Comparison of ENCODE assay signal across 14 mouse cellular contexts in the genomic region with DNA sequence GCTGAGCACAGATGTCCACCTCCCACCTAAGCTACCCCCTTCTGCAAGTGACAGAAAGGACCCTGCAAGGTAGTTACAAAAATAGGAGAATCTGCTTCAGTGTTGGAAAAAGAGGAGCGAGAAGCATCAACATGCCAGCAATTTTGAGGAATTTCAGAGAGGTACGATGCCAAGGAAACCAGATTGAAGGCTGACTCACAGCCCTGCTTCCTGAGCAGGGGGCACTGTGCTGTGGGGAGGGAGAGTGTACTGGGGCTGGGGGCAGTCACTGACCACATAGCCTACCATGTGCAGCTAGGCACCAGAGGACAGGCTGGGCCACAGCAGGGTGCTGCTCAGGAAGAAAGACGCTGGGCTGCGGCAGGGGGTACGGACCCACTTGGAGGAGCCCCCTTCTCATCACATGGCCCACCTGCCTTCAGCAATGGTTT.
DNase-seq lines count a peak whose midpoint lies in the region; ATAC-seq and TF ChIP-seq lines count a peak whose summit lies in the region.
"Had no signal": no experiment of that assay in that cellular context is flagged by ENCODE, and none has a peak within 500 bp of the region (broad histone marks: within the 10 kb centered on the region; RNA-seq: fewer than 3 reads in every experiment).

No protein-coding gene starts in this region.

- H3K27me3 ChIP-seq in hindbrain, embryonic 14.5 days (ENCODE audit: control insufficient read depth, insufficient read depth, low read length) = no peaks in the 10 kb centered on the region
- no peaks in the 10 kb centered on the region for H3K27me3 ChIP-seq in lung, postnatal 0 days (replicated peaks; ENCODE audit: insufficient read depth, low read length)

- WGBS in hindbrain, embryonic 14.5 days = 75% methylated on average over 5 of the region's 5 CpGs
- WGBS in lung, postnatal 0 days = 82% methylated on average over 5 of the region's 5 CpGs

- TF ChIP-seq CTCF in layer of hippocampus, adult 2 months (conservative IDR thresholded peaks at IDR 0.05) = no peak
- TF ChIP-seq CTCF in lung, postnatal 0 days (IDR thresholded peaks at IDR 0.05) = no peak

- H3K27ac ChIP-seq in layer of hippocampus, adult 2 months = peak overlapping the region; percentile 79
- H3K27ac ChIP-seq in hindbrain, embryonic 14.5 days = 0 out of 2 replicates have a peak overlapping the region, but pooled peaks have one; percentile 32
- H3K27ac ChIP-seq in lung, postnatal 0 days (ENCODE audit: low read length) = no peak overlapping the region

- H3K9ac ChIP-seq in hindbrain, embryonic 14.5 days = no peak overlapping the region
- H3K9ac ChIP-seq in lung, postnatal 0 days (replicated peaks; ENCODE audit: low read depth) = no peak overlapping the region

- DNase-seq in cerebellum, adult 11-12 months = peak; percentile 61
- DNase-seq in cerebellum, postnatal 4 days (ENCODE audit: low spot score in 2 of 2) = no peak
- DNase-seq in layer of hippocampus, adult 2 months (ENCODE audit: low spot score in 2 of 2) = no peak
- no peak for DNase-seq in layer of hippocampus, adult 9-10 months (ENCODE audit: low spot score)
- DNase-seq in brain, adult 2 months (ENCODE audit: low read depth, low spot score) = peak; percentile 91
- DNase-seq in hindbrain, embryonic 14.5 days (ENCODE audit: low spot score) = no peak
- DNase-seq in lung, postnatal 0 days (ENCODE audit: low spot score) = no peak
- no peak for DNase-seq in adrenal gland, postnatal 25 days
- DNase-seq: heart, postnatal 4 days; kidney, adult 2 months had no signal

- no peak overlapping the region for H3K4me2 ChIP-seq in hindbrain, embryonic 14.5 days (replicated peaks)
- H3K4me2 ChIP-seq in lung, postnatal 0 days (replicated peaks; ENCODE audit: low read depth, low read length) = no peak overlapping the region
- H3K4me2 ChIP-seq: heart, embryonic 11.5 days; liver, embryonic 11.5 days had no signal

- H3K4me1 ChIP-seq in hindbrain, embryonic 14.5 days (replicated peaks; ENCODE audit: control insufficient read depth, insufficient read depth, low read length) = peaks cover 7% of the 10 kb centered on the region; the same call in 1 of the 2 replicates
- H3K4me1 ChIP-seq in lung, postnatal 0 days (ENCODE audit: insufficient read depth, low read depth, low read length) = no peaks in the 10 kb centered on the region

- TF ChIP-seq EP300 in lung, postnatal 0 days (IDR thresholded peaks at IDR 0.05) = no peak

- no peaks in the 10 kb centered on the region for H3K36me3 ChIP-seq in hindbrain, embryonic 14.5 days (replicated peaks; ENCODE audit: control insufficient read depth, insufficient read depth)
- no peaks in the 10 kb centered on the region for H3K36me3 ChIP-seq in lung, postnatal 0 days (ENCODE audit: insufficient read depth, low read length)

- no peak overlapping the region for H3K4me3 ChIP-seq in layer of hippocampus, adult 2 months
- H3K4me3 ChIP-seq in hindbrain, embryonic 14.5 days (replicated peaks; ENCODE audit: low read length) = no peak overlapping the region
- no peak overlapping the region for H3K4me3 ChIP-seq in lung, postnatal 0 days (ENCODE audit: low read depth, low read length)
- H3K4me3 ChIP-seq: megakaryocyte, embryonic 14.5 days had no signal

- no peak for ATAC-seq in hindbrain, embryonic 14.5 days (ENCODE audit: low FRiP score)
- no peak for ATAC-seq in lung, postnatal 0 days
- ATAC-seq: Patski had no signal

- H3K9me3 ChIP-seq in hindbrain, embryonic 14.5 days (ENCODE audit: control insufficient read depth, low read length) = no peaks in the 10 kb centered on the region
- H3K9me3 ChIP-seq in lung, postnatal 0 days (ENCODE audit: low read length) = no peaks in the 10 kb centered on the region
- H3K9me3 ChIP-seq: megakaryocyte, embryonic 14.5 days had no signal

Comparison
In these comparisons a context has a peak if more than half of its experiments do, and no peak if none do; other contexts are left out.
1. DNase-seq: peak in cerebellum, adult 11-12 months (single experiment) and brain, adult 2 months (single experiment); none in cerebellum, postnatal 4 days (0 of 2), layer of hippocampus, adult 2 months (0 of 2), layer of hippocampus, adult 9-10 months (single experiment), hindbrain, embryonic 14.5 days (single experiment), lung, postnatal 0 days (single experiment) and adrenal gland, postnatal 25 days (single experiment).